Mouse (Mus musculus) heart, postnatal 4 days (tissue): ENCODE measurements around the gene Mboat1. TPM values are rescaled to one million over a fixed set of nuclear protein-coding genes. Genes with fewer than 3 reads are reported as not detected.

Experiments
- DNase-seq: peaks from one replicate; pipeline ENCODE4 v3.0.0; 2021
- total RNA-seq, 2 experiments: library from RNA; stranded (reverse); gene quantifications; 2 replicates each; pipeline ENCODE4 v1.2.3; 2021

The Mboat1 gene
- total RNA-seq, 2 experiments from 2014 or later: 1.6 to 2.2 TPM

- DNase-seq: no peak
These were observed 50.2 kb downstream of the Mboat1 start for GRCm38 (mm10) chr13:30186456-30186855.

DNA sequence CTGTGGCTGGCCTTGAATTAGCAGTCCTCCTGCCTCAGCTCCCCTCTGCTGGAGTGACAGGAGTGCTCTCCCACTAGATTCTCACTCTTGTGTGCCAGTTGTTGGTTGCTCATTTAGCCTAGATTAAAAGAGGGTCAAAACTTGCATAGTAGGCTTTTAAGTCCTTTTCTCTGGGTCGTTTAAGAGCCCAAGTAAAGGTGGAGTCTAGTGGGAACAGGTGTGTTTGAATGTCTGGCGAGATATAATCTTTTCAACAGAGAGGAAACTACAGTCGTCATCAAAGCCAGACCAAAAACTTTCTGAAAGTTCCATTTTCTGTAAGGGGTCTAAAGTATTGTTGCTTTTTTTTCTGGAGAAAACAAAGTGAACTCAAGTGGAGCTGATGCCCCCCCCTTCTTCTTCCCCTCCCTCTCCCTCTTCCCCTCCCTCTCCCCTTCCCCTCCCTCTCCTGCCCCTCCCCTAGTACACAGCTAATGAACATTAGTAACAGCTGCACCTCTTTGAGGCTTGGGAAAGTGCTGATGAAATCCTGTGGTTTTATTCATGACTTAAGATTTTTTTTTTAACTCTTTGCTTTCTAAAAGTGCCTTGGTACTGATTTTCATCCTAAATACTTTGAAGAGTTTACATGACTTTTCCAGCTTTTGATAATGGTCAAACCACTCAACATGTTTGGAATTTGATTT is 55.9 kb downstream of the Mboat1 start:
- no peak for DNase-seq

GRCm38 (mm10) chr13:30193363-30193762 is 57.1 kb downstream of the Mboat1 start:
- DNase-seq: no peak

GRCm38 (mm10) chr13:30194834-30195233 is 58.5 kb downstream of the Mboat1 start:
- DNase-seq: no peak

GRCm38 (mm10) chr13:30196661-30197060 is 60.4 kb downstream of the Mboat1 start:
- DNase-seq: no peak

GRCm38 (mm10) chr13:30198101-30198570 is 61.8 kb downstream of the Mboat1 start:
- no peak for DNase-seq

GRCm38 (mm10) chr13:30199821-30200220 is 63.5 kb downstream of the Mboat1 start:
- DNase-seq: no peak

DNA sequence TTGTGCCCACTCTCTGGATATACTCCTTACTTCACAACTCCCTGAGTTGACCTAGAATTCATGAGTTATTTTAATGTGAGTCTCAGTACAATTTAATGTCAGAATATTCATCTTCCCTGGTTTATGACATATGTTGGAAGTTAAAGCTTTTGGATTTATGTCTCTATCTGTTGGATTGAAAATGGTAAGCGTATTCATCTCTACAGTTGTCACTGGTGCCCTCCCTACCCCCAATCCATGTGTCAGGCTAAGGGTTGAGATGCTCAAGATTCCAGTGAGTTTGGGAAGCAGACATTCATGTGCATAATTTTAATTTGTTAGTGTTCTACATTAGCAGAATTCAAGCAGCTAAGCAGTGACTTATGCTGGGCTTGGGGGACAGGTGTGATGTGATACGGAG is 64.4 kb downstream of the Mboat1 start:
- no peak for DNase-seq

GRCm38 (mm10) chr13:30203018-30203417 is 66.7 kb downstream of the Mboat1 start:
- no peak for DNase-seq

GRCm38 (mm10) chr13:30208176-30208575 is 71.9 kb downstream of the Mboat1 start:
- no peak for DNase-seq

GRCm38 (mm10) chr13:30213276-30213675 is 77.0 kb downstream of the Mboat1 start:
- DNase-seq: no peak

DNA sequence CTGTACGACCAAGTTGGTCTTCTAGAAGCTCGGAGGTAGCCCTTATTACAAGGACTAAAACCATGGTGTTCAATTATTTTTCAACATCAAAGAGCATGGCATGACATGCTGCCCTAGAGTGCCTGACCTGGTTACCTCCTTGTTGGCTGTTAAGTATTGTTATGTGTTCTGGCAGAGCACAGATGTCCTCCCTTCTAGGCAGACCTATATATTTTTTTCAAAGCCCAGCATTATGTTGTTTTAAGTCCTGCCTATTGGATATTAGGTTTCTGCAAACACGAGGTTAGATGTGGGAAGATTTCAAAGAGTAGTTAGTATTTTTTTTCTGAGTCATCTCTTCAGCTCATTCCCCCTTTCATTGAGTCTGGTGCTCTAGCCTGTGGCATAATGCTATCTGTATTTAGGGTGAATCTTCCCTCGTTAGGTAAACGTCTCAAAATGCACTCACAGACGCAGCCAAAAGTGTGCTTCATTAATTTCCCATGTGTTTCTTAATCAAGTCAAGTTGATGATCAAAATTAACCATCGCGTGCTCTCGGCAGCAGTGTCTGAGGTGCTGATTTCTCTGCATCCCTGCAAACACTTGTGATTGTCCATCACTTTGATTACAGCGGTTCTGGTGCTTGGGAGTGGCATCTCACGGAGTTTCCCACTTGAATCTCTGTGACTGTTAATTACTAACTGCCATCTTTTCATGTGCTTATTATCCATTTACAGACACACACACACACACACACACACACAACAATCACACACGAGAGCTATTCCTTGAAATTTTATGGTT is 81.5 kb downstream of the Mboat1 start:
- no peak for DNase-seq

- DNase-seq: no peak
These were observed 83.3 kb downstream of the Mboat1 start for GRCm38 (mm10) chr13:30219597-30219996.

DNA sequence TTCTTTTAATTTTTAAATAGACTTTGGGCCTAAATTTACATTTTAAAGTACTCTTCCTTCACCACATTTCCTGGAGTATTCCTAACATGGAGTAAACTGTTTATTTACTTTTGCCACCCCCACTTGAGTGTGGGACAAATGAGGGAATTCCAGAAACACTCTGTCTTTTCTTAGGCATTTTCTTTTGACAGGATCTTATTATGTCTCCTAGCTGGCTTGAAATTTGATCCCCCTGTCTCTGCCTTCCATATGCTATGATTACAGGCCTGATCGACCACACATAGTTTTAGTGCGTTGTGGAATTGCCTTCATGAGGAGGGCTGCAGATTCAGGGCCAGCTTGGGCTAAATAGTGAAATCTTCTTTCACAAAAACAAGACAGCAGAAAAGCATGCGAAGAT is 85.0 kb downstream of the Mboat1 start:
- DNase-seq: no peak

- DNase-seq: no peak
These were observed 87.8 kb downstream of the Mboat1 start for GRCm38 (mm10) chr13:30224114-30224513.

DNA sequence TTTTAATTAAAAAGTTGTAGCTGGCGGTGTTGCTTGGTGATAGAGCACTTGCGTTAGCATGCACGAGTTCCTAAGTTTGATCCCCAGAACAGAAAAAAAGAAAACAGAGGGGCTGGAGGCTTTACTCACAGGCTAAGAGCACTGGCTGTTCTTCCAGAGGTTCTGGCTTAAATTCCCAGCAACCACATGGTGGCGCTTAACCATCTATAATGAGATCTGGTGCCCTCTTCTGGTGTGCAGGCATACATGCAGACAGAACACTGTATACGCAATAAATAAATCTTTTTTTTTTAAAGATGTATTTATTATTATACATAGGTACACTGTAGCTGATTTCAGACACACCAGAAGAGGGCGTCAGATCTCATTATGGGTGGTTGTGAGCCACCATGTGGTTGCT is 88.4 kb downstream of the Mboat1 start:
- no peak for DNase-seq

GRCm38 (mm10) chr13:30228762-30229161 is 92.5 kb downstream of the Mboat1 start:
- DNase-seq: no peak

- DNase-seq: no peak
These were observed 93.4 kb downstream of the Mboat1 start for GRCm38 (mm10) chr13:30229625-30230139.

- DNase-seq: peak; percentile 35
These were observed 98.9 kb downstream of the Mboat1 start for GRCm38 (mm10) chr13:30235056-30235750.

DNA sequence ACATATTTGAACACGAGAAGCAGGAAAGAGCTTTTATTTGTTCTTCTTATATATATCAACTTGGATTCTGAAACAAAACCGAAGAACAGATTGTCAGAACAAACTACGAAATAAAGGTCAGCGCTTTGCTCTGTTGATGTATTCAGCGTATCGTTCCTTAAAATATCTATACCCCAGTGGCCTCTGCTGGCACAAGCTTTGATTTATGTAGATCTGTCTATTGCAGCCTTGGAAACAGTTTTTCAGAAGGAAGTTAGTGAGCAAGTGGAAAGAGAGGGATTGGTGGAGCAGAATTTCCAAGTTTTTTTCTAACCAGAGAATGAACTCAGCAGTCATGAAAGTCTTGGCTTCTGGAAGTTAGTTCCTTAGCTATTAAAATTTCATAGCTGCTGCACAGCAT is 103.1 kb downstream of the Mboat1 start:
- DNase-seq: no peak

DNA sequence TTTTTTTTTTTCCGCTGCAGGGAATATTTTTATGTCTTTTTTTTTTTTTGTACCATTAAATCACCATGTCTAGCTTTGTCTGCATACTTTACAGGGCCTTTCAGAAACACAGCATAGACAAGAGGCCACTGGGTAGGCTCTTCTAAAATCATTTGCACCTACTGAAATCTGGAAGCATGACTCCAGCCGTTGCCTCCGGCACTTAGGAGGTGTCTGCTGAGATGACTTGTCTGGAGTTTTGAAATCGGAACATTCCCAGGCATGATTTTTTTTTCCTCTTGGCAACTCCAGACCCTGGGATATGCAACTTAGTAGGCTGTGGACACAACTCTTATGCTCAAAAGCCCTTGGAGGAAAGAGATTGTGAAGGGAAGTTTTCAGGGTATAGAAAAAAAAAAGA is 109.3 kb downstream of the Mboat1 start:
- DNase-seq: no peak

DNA sequence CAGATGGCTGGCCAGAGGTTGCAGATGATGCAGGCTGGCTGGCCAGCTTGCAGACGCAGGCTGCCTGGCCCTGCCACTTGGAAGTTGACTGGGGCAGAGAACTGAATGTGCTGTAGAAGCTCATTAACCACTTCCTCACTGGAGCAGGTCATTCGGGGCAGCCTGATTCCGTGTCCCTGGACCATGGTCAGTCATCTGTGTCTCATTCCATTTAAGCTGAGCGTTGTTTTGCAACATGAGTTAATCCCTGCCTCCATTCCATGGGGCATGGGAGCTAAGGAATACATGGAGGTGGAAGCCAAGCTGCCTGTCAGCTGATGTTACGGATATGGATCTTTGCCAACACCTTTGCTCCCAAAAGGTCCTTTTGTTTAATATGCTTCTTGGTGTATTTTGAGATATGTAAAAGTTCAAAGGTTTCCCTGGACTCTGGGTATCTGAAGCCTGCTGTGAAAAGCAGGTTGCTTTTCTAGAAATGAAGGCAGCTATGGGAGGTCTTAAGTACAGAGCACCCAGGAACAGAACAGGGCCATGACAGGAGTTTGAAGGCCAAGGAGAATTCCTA is 114.1 kb downstream of the Mboat1 start:
- no peak for DNase-seq

GRCm38 (mm10) chr13:30251431-30251830 is 115.1 kb downstream of the Mboat1 start:
- DNase-seq: no peak
